Mouse (Mus musculus) urinary bladder, adult 18-20 months (tissue): ENCODE data around the gene Tra2a.

Experiments
- DNase-seq, 2 experiments: peaks; one replicate each; pipeline ENCODE4 v3.0.0; 2022; ENCODE audit warnings: low spot score in 2 of 2, mixed read lengths in 2 of 2

The Tra2a gene

DNA sequence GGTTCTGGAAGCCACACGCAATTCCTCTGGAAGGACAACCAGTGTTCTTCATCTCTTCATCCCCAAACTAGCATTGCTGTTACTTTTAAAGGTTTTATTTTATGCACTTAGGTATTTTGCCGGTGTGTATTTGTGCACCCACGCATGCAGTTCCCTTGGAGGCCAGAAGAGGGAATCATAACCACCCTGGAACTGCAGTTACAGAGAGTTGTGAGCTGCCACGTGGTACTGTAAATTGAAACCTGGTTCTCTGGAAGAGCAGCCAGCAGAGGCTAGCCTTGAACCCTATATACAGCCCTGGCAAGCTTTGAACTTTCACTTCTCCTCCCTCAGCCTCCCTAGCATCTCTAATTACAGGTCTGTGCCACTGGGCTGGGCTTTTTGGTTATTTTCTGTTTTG, 30.5 kb downstream of the Tra2a start:
- DNase-seq, result no peak

DNA sequence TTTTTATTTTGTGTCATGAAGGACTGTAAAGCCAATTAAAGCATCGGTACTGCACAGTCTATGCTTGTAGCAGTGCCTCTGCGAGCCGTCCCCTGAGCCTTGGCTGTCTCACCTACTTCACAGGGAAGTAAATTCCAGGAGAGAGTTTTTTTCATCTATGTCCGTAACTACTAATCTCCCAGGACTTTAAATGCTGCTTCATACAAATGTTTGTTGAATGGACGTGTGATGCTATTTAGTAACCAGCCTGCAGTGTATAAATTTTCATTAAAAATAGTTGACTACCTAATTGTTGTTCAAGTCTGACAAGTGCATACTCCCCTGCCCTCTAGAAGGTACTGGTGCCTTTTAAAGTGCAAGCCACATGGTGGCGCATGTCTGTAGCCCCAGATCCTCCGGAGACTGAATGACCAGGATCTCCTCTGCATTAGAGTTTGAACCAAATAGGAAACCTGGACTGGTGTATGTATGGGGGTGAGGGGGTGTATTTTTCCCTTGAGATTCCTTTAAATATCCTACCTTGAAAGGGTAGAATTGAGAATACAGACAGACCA, 35.6 kb downstream of the Tra2a start:
- no peak for DNase-seq

DNA sequence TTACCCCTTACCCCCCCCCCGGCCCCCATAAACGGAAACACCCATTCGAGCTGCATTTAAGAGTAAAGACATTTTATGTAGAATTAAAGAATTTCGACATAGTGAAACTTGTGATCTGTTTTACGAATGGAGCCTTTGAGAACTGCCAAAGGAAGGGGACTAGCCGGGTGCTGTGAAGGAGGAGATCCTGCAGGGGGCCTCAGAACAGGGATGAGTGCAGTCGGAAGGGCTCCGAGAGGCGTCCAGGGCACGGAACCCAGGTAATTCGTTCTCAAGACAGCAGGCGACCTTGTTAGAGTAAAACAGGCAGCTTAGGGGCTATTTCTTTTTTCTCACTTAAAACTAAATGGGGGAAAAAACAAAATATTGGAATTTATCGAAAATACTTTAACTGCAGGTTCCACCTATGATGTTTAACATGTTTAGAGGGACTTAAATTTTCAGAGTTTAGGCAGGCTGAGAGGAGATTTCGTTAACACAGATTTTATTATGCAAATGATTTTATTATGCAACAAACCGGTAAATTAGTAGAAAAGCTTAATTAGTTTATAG, 36.6 kb downstream of the Tra2a start:
- DNase-seq, result peak in 1 of 2 experiments; percentile 23

DNA sequence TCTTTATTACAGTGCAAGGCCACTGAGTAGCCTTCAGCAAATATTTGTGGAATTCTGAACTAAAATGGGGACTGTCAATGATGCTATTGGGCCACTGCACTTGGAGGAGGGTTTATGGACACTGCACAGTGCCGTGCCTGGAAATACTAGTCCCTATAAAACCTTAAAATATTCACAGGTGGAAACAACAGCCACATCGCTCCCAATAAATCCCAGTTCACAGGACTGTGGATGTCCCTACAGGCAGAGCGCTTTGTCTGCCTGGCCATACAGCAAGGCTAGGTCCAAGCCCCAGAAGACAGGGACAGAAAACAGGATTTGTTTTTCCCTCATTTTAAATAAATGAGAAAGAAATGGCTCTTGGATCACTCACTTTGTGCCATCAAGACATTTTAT, 38.1 kb downstream of the Tra2a start:
- DNase-seq, result no peak

DNA sequence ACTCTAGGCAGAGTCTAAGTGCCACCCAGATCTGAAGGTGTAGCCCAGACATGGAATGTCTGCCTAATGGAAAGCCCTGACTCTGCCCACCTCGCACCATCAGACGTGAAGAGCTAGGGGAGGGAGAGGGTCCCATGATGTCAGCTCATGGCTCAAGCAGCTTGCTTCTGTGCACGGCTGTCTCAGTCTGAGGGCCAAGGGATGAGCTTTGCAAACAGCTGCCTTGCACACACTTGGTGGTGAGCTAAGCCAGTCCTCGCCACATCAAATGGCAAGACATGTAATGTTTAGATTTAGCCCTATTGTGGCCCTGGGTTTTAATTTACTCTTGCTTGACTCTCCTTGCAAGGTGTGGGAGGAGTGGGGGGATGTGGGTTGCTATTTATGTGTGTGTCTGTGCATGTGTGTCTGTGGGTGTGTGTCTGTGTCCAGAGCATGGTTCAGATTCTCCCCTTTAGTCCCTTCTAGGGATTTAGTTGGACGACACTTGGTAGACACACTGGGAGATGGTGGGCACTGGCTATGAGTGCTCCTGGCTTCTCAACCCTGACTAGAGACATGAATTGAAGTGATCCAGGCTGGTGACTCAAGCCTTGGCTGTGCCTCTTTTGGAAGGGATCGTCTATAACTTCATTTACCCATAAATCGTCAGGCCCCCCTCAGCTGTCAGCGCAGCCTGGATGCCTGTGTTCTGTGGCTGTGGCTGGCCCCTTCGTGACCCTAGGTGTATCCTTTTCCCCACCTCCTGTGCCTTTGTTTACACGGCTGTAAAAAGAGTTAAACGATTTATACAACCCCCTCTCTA, 38.7 kb downstream of the Tra2a start:
- DNase-seq, result no peak

DNA sequence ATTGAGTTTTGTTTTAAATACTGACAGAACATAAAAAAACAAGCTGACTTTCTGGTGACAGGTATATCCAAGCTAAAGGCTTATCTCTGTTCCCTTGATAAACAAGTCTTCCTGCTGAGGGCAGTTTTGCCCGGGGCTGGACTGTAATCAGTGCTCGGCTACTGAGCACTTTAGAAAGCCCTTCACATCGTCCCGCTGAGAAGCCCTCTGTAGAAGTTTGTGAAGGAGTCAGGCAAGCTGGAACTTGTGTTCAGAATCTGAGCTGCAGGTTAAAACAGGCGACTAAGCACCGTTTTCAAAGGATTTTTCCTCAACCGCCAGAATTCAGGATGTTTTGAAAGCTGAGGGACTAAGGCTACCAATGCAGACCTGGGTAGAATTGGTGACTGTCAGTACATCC, 41.9 kb downstream of the Tra2a start:
- DNase-seq, result peak in 1 of 2 experiments; percentile 16

DNA sequence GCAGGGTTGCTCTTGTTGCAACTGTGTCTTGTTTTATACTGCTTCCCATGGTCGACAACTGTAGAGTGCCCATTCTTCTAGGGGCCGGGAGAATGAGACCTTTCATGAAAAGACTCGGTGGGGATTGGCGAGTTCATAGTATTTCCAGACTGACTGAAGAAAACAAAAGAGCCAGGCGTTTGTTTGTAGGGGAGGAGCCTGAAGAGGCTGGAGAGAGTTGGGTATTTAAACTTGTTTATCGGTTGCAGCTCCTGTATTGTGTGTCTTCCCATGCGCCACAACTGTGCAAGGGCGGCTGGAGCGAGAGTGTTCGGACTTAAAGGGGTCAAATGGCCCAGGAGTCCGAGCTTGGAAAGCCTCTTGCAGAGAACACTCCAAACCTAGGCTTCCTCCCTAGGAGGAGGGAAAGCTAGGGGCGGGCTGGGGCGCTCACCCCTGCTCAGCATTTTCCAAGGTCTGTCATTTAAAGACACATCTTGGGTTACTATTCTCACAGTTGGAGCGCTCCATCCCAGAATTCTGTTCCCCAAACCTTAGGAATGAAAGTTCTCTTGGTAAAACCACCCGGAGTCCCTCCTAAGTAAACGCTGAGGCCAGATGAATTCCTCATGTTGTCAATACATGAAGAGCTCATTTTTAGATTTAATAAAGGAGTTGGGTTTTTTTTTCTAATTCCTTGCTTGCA, 43.8 kb downstream of the Tra2a start:
- DNase-seq, result no peak

DNA sequence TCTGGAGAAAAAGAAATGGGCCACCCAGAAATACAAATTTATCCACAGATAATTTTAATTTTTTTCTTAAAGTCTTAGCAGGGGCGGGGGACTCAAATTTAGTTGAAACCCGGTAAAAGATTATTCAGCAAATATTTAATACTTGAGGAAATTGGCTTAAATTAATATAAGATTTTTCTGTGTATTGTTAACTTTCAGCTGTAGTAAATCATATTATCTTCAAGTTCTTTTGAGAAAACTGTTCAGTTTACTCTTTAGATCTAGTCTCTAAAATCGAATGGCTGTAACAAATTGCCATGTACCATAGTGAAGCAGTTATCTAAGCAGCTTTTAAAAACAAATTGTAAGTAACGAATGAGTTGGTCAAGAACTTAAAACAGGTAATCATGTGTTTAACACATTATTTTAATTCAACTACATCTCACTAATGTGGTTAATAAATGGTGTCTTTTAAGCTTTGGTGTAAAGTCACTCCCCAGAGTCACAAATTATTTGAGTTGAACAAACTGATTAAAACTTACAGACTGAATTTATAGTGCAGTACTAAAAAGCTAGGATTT, 44.8 kb downstream of the Tra2a start:
- DNase-seq, result no peak

DNA sequence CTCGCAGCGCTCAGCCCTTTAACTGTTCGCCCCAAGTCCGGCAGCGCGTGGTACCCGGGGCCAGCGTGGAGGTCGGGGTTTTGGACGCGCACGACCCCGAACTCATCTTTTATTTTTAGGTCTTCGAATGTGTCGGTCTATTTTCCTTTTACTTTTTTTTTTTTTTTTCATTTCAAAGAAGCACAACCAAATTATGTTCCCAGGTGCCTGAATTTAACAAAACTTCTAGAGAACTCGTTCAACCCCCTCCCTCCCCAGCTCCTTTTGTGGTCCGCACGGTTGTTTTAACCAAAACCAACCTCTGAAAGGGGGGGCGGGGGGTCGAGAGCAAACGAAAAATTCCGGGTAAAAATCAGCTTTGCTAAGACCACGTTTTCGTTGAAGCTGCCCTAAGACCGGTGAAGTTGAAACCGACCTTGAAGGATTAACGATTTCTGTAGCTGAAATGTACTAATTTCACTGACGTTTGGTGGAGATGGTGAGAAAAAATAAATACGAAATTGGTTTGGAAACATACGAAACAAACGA, 45.5 kb downstream of the Tra2a start:
- peak in 1 of 2 experiments; percentile 20 for DNase-seq

DNA sequence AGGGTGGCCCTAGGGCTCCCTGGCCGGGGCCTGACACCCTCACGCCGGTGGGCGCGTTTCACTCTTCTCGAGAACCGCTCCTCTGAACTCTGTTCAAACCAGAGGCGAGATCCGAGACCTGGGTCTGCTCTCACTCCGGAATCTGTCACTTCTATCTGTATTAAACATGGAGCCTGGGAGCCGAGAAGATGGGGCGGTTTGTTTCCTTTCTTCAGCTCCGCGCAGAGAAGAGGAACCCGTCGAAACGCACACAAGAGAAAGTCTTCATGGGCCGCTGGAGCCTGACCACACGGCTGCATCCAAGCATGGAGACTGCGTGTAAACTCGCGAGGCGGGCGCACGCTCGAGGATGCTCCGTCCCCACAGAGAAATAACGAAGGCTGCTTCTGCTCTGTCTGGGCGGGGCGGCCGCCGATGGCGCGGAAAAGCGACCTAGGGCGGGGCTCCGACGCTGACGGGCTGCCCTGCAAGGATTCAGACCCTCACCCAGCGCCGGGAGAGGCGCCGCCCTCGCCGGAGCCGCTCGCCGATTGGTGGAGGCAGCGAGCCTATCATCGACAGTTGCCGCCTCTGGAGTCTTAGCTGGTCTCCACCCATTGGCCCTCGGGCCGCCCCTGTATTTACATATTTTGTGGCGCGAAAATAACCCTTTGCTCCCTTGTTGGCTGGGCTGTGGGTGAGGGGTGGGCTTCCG, 46.1 kb downstream of the Tra2a start:
- peak in 1 of 2 experiments; percentile 49 for DNase-seq

DNA sequence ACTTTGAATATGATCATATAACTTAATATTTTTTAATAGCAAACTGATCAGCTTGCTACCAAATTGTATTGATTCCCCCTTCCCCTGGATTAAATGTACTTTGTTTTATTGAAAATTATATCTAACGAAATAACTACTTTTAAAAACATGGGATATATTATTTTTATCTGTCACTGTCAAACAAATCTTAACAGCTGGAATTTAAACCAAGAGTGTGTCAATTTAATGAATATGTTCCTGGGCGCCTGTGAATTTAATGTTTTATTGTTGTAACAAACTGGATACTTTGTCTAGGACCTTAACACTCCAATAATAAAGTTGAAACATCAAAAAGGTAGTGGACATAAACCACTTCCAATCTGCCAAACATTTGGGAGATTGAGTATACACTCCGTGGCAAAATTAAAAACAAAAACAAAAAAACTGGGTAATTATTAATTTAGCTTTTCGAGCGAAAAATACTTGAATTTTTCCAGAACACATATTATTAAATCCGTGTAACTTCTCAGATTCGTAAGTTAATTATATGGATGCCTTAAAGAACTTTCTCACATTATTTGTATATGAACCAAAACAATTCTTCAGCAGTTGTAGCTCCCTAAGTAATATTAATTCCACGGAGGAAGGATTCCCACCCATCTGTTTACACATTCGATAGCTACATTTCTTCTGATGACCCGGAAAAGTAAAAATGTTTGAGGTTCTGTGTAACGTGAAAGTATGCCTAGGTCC, 46.9 kb downstream of the Tra2a start:
- no peak for DNase-seq

DNA sequence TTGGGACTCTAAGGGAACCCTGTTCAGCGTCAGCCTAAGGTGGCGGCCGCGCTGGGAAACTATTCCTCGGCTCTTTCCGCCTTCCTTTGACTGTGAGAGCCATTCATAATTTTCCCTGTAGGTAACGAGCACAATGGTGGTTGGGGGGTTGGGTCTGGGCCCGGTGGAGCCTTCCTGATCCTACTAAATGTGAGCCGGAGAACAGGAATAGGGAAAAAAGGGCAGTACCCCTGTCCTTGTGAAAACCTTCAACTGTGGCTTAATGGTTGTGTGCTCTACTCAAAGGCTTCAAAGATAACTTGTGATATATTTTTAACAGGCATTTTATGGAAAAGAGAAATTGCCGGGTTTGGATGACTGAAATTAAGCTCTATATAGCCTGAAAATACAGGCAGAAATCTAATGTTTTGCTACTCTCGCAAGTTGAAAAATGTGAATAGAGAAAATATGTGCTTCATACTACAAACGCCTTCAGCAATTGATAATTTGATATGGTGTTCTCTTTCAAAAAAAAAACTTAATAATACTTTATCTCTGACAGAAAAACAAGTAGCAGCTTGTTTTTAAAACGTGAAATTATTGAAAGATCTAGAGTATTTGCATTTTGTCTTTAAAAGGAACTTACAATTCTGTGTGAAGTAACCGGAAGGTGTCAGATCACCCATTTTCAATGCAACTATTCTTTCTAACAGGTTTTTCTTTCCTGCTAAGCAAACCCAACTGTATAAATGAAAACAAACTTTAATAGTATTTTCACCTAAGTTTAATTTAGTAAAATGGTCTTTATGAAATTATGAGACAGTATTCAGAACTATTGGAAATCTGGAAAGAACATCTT, 47.9 kb downstream of the Tra2a start:
- peak in 1 of 2 experiments; percentile 12 for DNase-seq

DNA sequence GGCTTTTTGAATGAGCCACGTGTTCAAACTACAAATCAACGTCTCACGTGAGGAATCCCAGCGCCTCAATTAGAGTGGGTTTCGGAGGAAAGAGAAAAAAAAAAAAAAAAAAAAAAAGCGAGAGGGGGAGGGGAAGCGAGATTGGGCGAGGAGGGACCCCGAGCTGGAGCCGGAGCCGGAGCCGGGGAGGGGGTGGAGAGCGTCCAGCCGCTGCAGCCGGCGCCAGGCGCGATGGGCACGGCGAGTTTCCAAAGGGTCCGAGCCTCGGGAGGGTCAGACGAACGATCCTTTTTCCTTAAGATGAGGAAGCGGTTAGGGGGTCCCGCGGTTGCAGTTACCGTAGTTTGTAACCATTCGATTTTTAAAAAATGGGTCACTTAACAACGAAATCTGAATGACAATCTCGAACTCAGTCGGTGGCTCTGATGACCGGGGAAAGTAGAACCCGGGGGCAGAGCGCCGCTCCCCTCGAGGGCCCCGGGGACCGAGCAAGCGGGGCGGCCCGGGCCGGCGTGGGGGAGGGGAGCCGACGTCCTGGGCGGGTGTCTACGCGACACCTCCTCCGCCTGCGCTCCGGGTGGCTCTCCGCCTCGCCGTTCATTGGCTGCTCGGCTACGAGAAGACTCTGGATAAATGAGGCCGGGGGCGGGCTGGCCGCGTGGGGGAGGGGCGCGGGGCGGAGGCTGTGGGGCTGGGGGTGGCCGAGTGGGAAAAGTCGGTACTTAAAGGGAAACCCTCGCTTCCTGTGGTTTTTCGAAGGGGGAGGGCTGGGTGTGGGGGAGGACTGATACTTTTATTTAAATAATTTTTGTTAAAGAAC, 48.7 kb downstream of the Tra2a start, which contains the start of gene Igf2bp3:
Gene Igf2bp3 (minus strand): TSS at position 30 of the 820 bp plus-strand sequence.
- DNase-seq, result peak in 1 of 2 experiments; percentile 32

DNA sequence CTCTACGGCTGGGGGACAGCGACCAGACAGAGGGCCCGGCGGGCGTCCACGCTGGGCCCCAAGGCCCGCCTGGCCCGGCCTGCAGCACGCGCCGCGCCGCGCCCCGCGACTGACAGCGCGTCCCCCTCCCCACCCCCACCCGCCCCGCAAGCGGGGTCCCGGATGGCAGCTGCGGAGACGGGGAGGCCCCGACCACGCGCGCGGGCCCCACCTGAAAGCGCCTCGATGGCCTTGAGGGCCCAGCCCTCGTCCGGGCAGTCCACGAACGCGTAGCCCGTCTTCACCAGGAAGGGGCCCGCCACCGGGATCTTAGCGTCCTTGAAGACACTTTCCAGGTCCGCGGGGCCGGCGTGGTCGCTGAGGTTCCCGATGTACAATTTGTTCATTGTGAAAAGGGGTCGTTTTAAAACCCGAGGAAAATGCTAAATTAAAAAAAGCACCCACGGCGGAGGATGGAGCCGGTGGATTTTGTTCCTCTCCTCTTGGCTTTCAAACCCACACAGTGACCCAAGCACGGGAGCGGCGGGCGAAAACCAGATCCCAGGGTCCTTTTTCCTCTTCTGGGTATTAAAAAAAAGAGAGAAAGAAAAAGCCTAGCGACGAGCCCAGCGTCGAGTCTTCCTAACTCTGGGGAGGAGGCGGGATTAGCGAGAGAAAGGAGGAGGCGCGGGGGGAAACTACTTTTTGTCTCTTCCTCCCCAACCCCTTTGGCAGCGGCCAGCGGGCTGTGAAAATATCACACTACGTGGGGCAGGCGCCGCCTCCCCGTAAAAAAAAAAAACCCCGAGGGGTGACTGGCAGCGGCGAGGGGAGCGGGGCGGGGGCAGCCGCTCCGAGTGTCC, 49.5 kb downstream of the Tra2a start:
- DNase-seq, result peak in 1 of 2 experiments; percentile 53

DNA sequence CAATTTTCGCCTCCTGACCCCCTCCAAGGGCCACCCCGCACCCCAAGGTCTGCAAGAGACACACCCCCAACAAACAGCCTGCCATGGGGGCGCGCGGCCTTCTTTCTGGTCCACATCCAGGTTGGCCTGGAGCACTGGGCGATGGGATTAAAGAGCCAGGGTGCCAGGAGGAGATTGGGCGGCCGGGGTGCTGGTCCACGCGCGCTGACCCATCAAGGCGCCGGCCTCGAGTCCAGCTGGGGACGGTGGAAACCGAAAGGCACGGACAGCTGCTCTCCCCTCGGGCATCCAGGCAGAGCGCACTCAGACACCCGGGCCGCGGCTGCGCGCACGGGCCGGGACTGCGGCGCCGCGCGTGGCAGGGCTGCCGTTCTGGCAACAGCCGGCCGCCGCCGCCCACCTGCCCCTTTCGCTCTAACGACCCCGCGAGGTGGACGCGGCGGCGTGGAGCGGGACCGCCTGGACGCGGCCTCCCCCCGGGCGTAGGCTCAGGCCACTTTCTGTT, 50.2 kb downstream of the Tra2a start:
- DNase-seq, result peak in 1 of 2 experiments; percentile 49

DNA sequence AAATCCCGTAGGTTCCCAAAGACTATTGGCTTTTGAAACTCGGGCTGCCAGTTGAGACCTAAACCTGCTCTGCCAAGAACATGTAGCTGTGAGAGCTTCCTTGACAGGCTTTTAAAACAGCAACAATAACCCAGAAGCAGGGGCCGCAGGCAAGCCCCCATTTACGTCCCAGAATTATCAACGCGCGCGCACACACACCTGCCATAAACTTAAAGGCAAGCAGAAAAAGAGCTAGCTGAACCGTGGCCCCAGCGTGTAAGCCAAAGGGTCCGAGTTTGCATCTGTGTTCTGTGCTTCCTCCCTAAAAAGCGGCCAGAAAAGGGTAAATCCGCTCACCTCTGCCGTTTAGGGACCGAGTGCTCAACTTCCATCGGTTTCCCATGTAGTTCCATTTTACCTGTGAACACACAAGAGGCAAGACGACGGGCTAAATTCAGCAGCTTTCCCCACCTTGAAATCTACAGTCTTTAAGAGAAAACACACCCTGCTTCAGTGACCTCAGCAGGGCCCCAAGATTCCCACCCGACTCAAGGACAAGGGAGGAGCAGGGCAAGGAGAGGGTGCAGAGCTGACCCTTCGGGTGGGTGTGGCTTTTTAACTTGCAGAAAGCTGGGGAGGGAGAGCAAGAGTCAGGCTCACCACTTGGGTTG, 50.8 kb downstream of the Tra2a start:
- peak in 1 of 2 experiments; percentile 18 for DNase-seq

DNA sequence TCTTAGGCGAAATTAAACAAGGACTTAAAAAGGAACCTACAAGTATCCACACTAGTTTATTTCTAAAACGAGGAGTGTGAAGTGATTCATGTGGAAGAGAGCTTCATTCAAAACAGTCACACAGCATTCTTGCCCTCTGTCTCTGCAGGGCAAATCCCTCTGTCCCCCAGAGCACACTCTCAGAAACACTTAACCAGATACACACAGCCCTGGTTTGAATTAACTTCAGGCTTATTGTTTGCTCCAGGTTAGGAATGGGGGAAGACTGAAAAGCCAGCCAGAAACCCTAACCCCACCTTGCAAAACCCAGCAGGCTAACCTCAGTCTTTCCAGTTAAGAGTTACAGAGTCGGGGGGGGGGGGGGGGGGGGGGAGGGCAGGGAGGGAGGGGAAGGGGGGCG, 51.7 kb downstream of the Tra2a start:
- DNase-seq, result no peak
